Mouse (Mus musculus) MEL (cell line): ENCODE results near the gene Fars2. TPM values are rescaled to one million over a fixed set of nuclear protein-coding genes. Genes with fewer than 3 reads are reported as not detected.

Source experiments
- DNase-seq: peaks from one replicate; pipeline ENCODE4 v3.0.0; 2011; ENCODE audit warnings: low read depth, low spot score
- H3K27ac ChIP-seq: 2 replicates; pipeline ENCODE4 v1.5.1; 2012; ENCODE audit warnings: low read depth, mild to moderate bottlenecking, control low read depth, low read length, moderate library complexity; ENCODE audit not compliant: control insufficient read depth
- H3K27me3 ChIP-seq, 2 experiments: fragments of 150-350 bp in 1 of 2; sonication (generic) in 1 of 2; 2 replicates each; pipeline ENCODE4 v1.6.1; 2012; ENCODE audit warnings: low read length in 2 of 2, mild to moderate bottlenecking in 2 of 2, improper control_type of control experiment in 1 of 2, moderate library complexity in 1 of 2; ENCODE audit not compliant: insufficient read depth in 2 of 2, control insufficient read depth in 1 of 2
- H3K36me3 ChIP-seq, 2 experiments: 2 replicates each; pipeline ENCODE4 v1.6.1; 2012 to 2014; ENCODE audit warnings: low read length in 2 of 2, improper control_type of control experiment in 1 of 2, inconsistent platforms in 1 of 2, mild to moderate bottlenecking in 1 of 2; ENCODE audit not compliant: insufficient read depth in 2 of 2, control insufficient read depth in 1 of 2
- H3K4me1 ChIP-seq, 2 experiments: fragments of 150-350 bp in 1 of 2; sonication (generic) in 1 of 2; 2 replicates each; pipeline ENCODE4 v1.6.1; 2012; ENCODE audit warnings: low read length in 2 of 2, improper control_type of control experiment in 1 of 2, mild to moderate bottlenecking in 1 of 2; ENCODE audit not compliant: insufficient read depth in 2 of 2, control insufficient read depth in 1 of 2
- H3K4me3 ChIP-seq, 2 experiments: fragments of 150-350 bp in 1 of 2; sonication (generic) in 1 of 2; 2 replicates each; pipeline ENCODE4 v1.5.1; 2012; ENCODE audit warnings: low read depth in 2 of 2, low read length in 2 of 2, mild to moderate bottlenecking in 2 of 2, moderate library complexity in 2 of 2, control low read depth in 1 of 2, improper control_type of control experiment in 1 of 2; ENCODE audit not compliant: control insufficient read depth in 1 of 2, insufficient read depth in 1 of 2
- H3K79me2 ChIP-seq: 2 replicates; pipeline ENCODE4 v1.6.1; 2012; ENCODE audit warnings: mild to moderate bottlenecking, low read length, moderate library complexity; ENCODE audit not compliant: control insufficient read depth, poor library complexity, insufficient read depth
- H3K9ac ChIP-seq: 2 replicates; pipeline ENCODE4 v1.6.1; 2012; ENCODE audit warnings: low read depth, mild to moderate bottlenecking, control low read depth, low read length, moderate library complexity; ENCODE audit not compliant: control insufficient read depth, poor library complexity, severe bottlenecking
- H3K9me3 ChIP-seq: fragments of 150-350 bp; sonication (generic); replicated peaks from 2 replicates; pipeline ENCODE4 v1.6.1; 2012; ENCODE audit warnings: mild to moderate bottlenecking, low read length, improper control_type of control experiment, moderate library complexity; ENCODE audit not compliant: insufficient read depth
- BHLHE40 ChIP-seq: IDR thresholded peaks from 2 replicates; pipeline ENCODE4 v1.6.1; 2012; ENCODE audit warnings: low read depth, mild to moderate bottlenecking, inconsistent platforms, low read length, improper control_type of control experiment, borderline replicate concordance
- CHD2 ChIP-seq: IDR thresholded peaks from 2 replicates; pipeline ENCODE4 v1.6.1; 2011; ENCODE audit warnings: low read length, improper control_type of control experiment
- CTCF ChIP-seq, 3 experiments: IDR thresholded peaks in 2 of 3; conservative IDR thresholded peaks in 1 of 3; 2 replicates each; pipeline ENCODE4 v1.5.1; 2011 to 2012; ENCODE audit warnings: low read length in 3 of 3, low read depth in 2 of 3, mild to moderate bottlenecking in 2 of 3, improper control_type of control experiment in 1 of 3, inconsistent platforms in 1 of 3, mixed read lengths in 1 of 3, moderate library complexity in 1 of 3; ENCODE audit not compliant: control insufficient read depth in 1 of 3, insufficient read depth in 1 of 3, poor library complexity in 1 of 3, severe bottlenecking in 1 of 3
- E2F4 ChIP-seq: IDR thresholded peaks from 2 replicates; pipeline ENCODE4 v1.6.1; 2011; ENCODE audit warnings: low read depth, low read length, improper control_type of control experiment, borderline replicate concordance
- ELF1 ChIP-seq: IDR thresholded peaks from 2 replicates; pipeline ENCODE4 v1.6.1; 2014; ENCODE audit warnings: low read depth, mild to moderate bottlenecking, inconsistent platforms, low read length, improper control_type of control experiment, moderate library complexity
- ETS1 ChIP-seq: IDR thresholded peaks from 2 replicates; pipeline ENCODE4 v1.6.1; 2012; ENCODE audit warnings: low read depth, mild to moderate bottlenecking, inconsistent platforms, low read length, improper control_type of control experiment, moderate library complexity
- HCFC1 ChIP-seq: IDR thresholded peaks from 2 replicates; pipeline ENCODE4 v1.6.1; 2012; ENCODE audit warnings: low read depth, mild to moderate bottlenecking, inconsistent platforms, low read length, improper control_type of control experiment, moderate library complexity
- MAX ChIP-seq: IDR thresholded peaks from 2 replicates; pipeline ENCODE4 v1.6.1; 2011; ENCODE audit warnings: low read length, improper control_type of control experiment
- MYB ChIP-seq: IDR thresholded peaks from 2 replicates; pipeline ENCODE4 v1.6.1; 2011; ENCODE audit warnings: mild to moderate bottlenecking, low read depth, low read length, improper control_type of control experiment
- NELFE ChIP-seq: IDR thresholded peaks from 2 replicates; pipeline ENCODE4 v1.6.1; 2011; ENCODE audit warnings: low read depth, low read length, improper control_type of control experiment
- RAD21 ChIP-seq: IDR thresholded peaks from 2 replicates; pipeline ENCODE4 v1.6.1; 2011; ENCODE audit warnings: mild to moderate bottlenecking, low read depth, low read length, improper control_type of control experiment
- SIN3A ChIP-seq: IDR thresholded peaks from 2 replicates; pipeline ENCODE4 v1.6.1; 2012; ENCODE audit warnings: low read length, improper control_type of control experiment, inconsistent platforms
- SMC3 ChIP-seq: IDR thresholded peaks from 2 replicates; pipeline ENCODE4 v1.6.1; 2011; ENCODE audit warnings: low read depth, low read length, improper control_type of control experiment
- TAL1 ChIP-seq: IDR thresholded peaks from 2 replicates; pipeline ENCODE4 v1.6.1; 2012; ENCODE audit warnings: mild to moderate bottlenecking, inconsistent platforms, low read length, moderate library complexity, mixed read lengths
- TCF12 ChIP-seq: IDR thresholded peaks from 2 replicates; pipeline ENCODE4 v1.6.1; 2014; ENCODE audit warnings: low read depth, mild to moderate bottlenecking, inconsistent platforms, low read length, improper control_type of control experiment, moderate library complexity
- USF1 ChIP-seq: IDR thresholded peaks from 2 replicates; pipeline ENCODE4 v1.6.1; 2014; ENCODE audit warnings: low read depth, mild to moderate bottlenecking, inconsistent platforms, low read length, improper control_type of control experiment, moderate library complexity
- polyA plus RNA-seq, 2 experiments: library from polyadenylated mRNA; stranded (reverse) in 1 of 2; unstranded in 1 of 2; fragments of >175 nt in 1 of 2; fragments of >200 nt in 1 of 2; gene quantifications; 2 replicates each; pipeline versions ENCODE4 v1.2.1 to v1.2.4; 2012; ENCODE audit warnings: low replicate concordance in 2 of 2, low read depth in 1 of 2; ENCODE audit not compliant: insufficient read length in 2 of 2, insufficient read depth in 1 of 2, missing spikeins in 1 of 2
- total RNA-seq: library from RNA; depleted of rRNA; stranded (reverse); fragments of 300-350 nt; gene quantifications from 2 replicates; pipeline ENCODE4 v1.2.3, GENCODE M21; 2012

The Fars2 gene
- total and polyA plus RNA-seq, 3 experiments: 32.6 to 39.2 TPM; not detected in 1

GRCm38 (mm10) chr13:36415176-36415575 is 298.0 kb downstream of the Fars2 start:
- H3K4me1 ChIP-seq: peaks cover 0 to 4% of the 10 kb centered on the region in 2 experiments; a peak in 1 of 4 replicates
- H3K36me3 ChIP-seq: no peaks in the 10 kb centered on the region
- H3K79me2 ChIP-seq: no peaks in the 10 kb centered on the region
- no peak overlapping the region for H3K9ac ChIP-seq
- TF ChIP-seq TAL1 (no peak), SIN3A (no peak), TCF12 (no peak), HCFC1 (no peak), MAX (no peak)
- no peaks in the 10 kb centered on the region for H3K27me3 ChIP-seq
- no peaks in the 10 kb centered on the region for H3K9me3 ChIP-seq
- DNase-seq: no peak
- no peak overlapping the region for H3K4me3 ChIP-seq
- H3K27ac ChIP-seq: no peak overlapping the region

DNA sequence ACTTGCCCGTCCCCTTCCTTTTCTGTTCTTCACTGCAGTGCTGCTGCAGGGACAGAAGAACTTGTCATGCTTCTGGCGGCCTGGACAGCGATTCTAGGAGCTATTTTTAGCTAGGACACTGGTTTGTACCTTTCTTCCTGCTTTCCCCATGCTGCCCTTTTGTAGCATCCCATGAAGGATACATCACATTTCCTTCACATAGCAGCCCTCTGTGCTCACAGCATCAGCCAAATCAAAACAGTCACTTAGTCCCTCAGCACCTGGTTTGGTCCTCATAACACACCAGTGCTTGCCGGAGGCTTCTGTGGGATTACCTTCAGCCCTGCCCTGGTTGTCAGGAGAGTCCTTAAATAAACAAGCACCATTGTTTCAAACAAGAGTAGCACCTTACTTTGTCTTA is 299.3 kb downstream of the Fars2 start:
- TF ChIP-seq NELFE: no peak
- TF ChIP-seq ELF1: no peak
- TF ChIP-seq USF1: no peak
- TF ChIP-seq TAL1: no peak
- TF ChIP-seq TCF12: no peak
- no peak for TF ChIP-seq MYB
- Histone ChIP-seq H3K36me3 (no peaks in the 10 kb centered on the region), H3K27me3 (no peaks in the 10 kb centered on the region), H3K4me1 (peaks cover 0 to 4% of the 10 kb centered on the region in 2 experiments; a peak in 1 of 4 replicates), H3K4me3 (no peak overlapping the region), H3K9me3 (no peaks in the 10 kb centered on the region), H3K27ac (no peak overlapping the region), H3K79me2 (no peaks in the 10 kb centered on the region), H3K9ac (no peak overlapping the region)
- DNase-seq: no peak

DNA sequence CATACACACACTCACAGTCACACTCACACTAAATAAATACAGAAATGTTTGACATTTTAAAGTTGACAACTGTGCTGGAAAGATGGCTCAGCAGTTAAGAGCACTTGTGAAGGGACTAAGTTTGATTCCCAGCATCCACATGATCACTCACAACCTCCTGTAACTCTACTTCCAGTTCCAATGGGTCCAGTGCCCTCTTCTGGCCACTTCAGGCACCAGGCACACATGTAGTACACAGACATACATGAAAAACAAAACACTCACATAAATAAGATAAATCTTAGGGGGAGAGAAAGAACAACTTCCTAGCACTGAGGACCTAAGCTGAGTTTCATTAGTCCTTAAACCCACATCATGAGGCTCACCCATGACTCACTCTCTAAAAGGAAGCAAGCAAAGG is 302.1 kb downstream of the Fars2 start:
- no peaks in the 10 kb centered on the region for H3K36me3 ChIP-seq
- no peak overlapping the region for H3K9ac ChIP-seq
- H3K4me1 ChIP-seq: peaks cover 4% of the 10 kb centered on the region in 2 experiments; a peak in 2 of 4 replicates
- no peaks in the 10 kb centered on the region for H3K79me2 ChIP-seq
- no peak overlapping the region for H3K4me3 ChIP-seq
- H3K9me3 ChIP-seq: no peaks in the 10 kb centered on the region
- no peak overlapping the region for H3K27ac ChIP-seq
- TF ChIP-seq CHD2 (no peak), ETS1 (no peak), CTCF (IDR thresholded peaks at IDR 0.05 in 2 of 3, conservative IDR thresholded peaks at IDR 0.05 in 1 of 3; ENCODE audit: control insufficient read depth in 1 of 3, insufficient read depth in 1 of 3, low read depth in 2 of 3, low read length in 3 of 3, poor library complexity in 1 of 3, severe bottlenecking in 1 of 3) (peak; percentile 10 to 39 (median 26); a peak in 2 of 6 replicates), SMC3 (peak; percentile 48), E2F4 (no peak), BHLHE40 (no peak), RAD21 (peak; percentile 36)
- DNase-seq: peak; percentile 32
- no peaks in the 10 kb centered on the region for H3K27me3 ChIP-seq
